8 mouse cellular contexts compared by ENCODE assay signal in the genomic region with DNA sequence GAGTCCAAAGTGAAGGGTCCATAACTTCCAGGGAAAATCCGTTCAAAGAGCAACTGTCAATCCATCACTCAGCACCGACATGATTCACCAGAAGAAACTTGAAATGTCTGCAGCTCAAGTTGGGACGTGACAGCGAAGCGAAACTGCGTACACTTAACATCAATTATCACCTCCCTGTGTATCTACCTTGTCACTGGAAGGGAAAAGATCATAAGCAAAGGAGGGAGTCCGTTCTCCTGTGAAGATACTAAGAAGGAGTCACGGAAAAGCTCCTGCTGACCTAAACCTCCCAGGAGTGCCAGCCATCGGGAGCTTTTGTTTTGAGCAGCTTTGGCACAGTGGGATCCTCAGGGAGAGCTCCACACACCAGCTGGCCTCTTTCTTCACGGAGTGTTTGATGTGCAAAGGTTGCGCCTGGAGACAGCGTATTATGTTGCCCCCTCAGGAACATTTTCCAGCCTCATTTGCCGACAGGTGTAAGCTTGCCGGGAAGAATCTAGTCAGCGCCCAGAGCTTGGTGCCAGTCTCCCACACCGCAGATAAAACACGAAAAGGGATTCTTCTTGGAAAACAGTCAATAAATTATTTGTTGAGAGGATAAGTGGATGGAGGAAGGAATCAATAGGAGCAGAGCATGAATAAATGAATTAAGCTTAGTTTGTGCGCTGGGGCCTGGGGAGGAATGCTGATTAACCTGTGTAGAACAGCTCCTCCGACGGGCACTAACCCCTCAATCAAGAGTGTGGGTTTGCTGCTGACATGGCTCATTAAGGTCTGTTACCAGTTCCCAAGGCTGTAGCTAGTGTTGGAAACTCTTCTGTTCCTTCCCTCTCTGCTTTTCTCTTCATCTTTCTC.
DNase-seq lines count a peak whose midpoint lies in the region; ATAC-seq and TF ChIP-seq lines count a peak whose summit lies in the region.

No protein-coding gene starts in this region.

- no peak for TF ChIP-seq CTCF in thymus, adult 2 months (IDR thresholded peaks at IDR 0.05; ENCODE audit: borderline replicate concordance, control insufficient read depth, extremely low read depth, insufficient read depth, low read length, poor library complexity)

- TF ChIP-seq POLR2A in thymus, adult 2 months (IDR thresholded peaks at IDR 0.05; ENCODE audit: control insufficient read depth, extremely low read depth, insufficient read depth, low read length, poor library complexity) = no peak

- H3K4me1 ChIP-seq in heart, embryonic 15.5 days (replicated peaks) = peaks cover 5% of the 10 kb centered on the region; the same call in 1 of the 2 replicates
- peaks cover 14% of the 10 kb centered on the region for H3K4me1 ChIP-seq in hindbrain, embryonic 12.5 days
- H3K4me1 ChIP-seq in midbrain, embryonic 15.5 days = peaks cover 12% of the 10 kb centered on the region
- H3K4me1 ChIP-seq in thymus, adult 2 months (replicated peaks; ENCODE audit: control insufficient read depth, insufficient read depth, low read length) = no peaks in the 10 kb centered on the region

- 7% methylated on average over 20 of the region's 20 CpGs for WGBS in heart, embryonic 15.5 days
- WGBS in hindbrain, embryonic 12.5 days = 3% methylated on average over 20 of the region's 20 CpGs
- WGBS in midbrain, embryonic 15.5 days = 2% methylated on average over 20 of the region's 20 CpGs
- 82% methylated on average over 20 of the region's 20 CpGs for WGBS in thymus, adult 2 months

- H3K36me3 ChIP-seq in heart, embryonic 15.5 days = no peaks in the 10 kb centered on the region
- H3K36me3 ChIP-seq in hindbrain, embryonic 12.5 days = no peaks in the 10 kb centered on the region
- H3K36me3 ChIP-seq in midbrain, embryonic 15.5 days (replicated peaks) = no peaks in the 10 kb centered on the region
- no peaks in the 10 kb centered on the region for H3K36me3 ChIP-seq in thymus, adult 2 months (ENCODE audit: control insufficient read depth, insufficient read depth, low read length)

- H3K4me2 ChIP-seq in heart, embryonic 15.5 days = peak overlapping the region; percentile 62
- H3K4me2 ChIP-seq in hindbrain, embryonic 12.5 days (replicated peaks) = peak overlapping the region; percentile 52
- H3K4me2 ChIP-seq in midbrain, embryonic 15.5 days = peak overlapping the region; percentile 46

- no peaks in the 10 kb centered on the region for H3K9me3 ChIP-seq in heart, embryonic 15.5 days (replicated peaks)
- 0 out of 2 replicates have a peak, but pooled peaks cover 3% of the 10 kb centered on the region for H3K9me3 ChIP-seq in hindbrain, embryonic 12.5 days (replicated peaks)
- H3K9me3 ChIP-seq in midbrain, embryonic 15.5 days = no peaks in the 10 kb centered on the region

- H3K27ac ChIP-seq in heart, embryonic 15.5 days = no peak overlapping the region
- H3K27ac ChIP-seq in hindbrain, embryonic 12.5 days = no peak overlapping the region
- H3K27ac ChIP-seq in midbrain, embryonic 15.5 days = peak overlapping the region; percentile 35
- H3K27ac ChIP-seq in thymus, adult 2 months (ENCODE audit: control insufficient read depth, insufficient read depth, low read length) = no peak overlapping the region

- no peak for ATAC-seq in heart, embryonic 15.5 days (replicated peaks; ENCODE audit: insufficient number of reproducible peaks, insufficient read depth, low FRiP score, low read depth)
- ATAC-seq in hindbrain, embryonic 12.5 days (ENCODE audit: low FRiP score) = peak; percentile 85
- peak; percentile 89 for ATAC-seq in midbrain, embryonic 15.5 days (replicated peaks)

- H3K4me3 ChIP-seq in heart, embryonic 15.5 days = peak overlapping the region; percentile 42
- peak overlapping the region; percentile 16 for H3K4me3 ChIP-seq in hindbrain, embryonic 12.5 days
- H3K4me3 ChIP-seq in midbrain, embryonic 15.5 days = peak overlapping the region; percentile 22
- no peak overlapping the region for H3K4me3 ChIP-seq in thymus, adult 2 months (ENCODE audit: control insufficient read depth, insufficient read depth, low read length)

- DNase-seq in heart, adult 9 months (ENCODE audit: low spot score in 2 of 2) = no peak
- peak; percentile 20 to 42 for DNase-seq in cerebellum, postnatal 14 days
- no peak for DNase-seq in right cerebral cortex, postnatal 14 days
- no peak for DNase-seq in thymus, adult 2 months
- no peak for DNase-seq in spleen, postnatal 10 days (ENCODE audit: low spot score in 2 of 2)

- H3K9ac ChIP-seq in heart, embryonic 15.5 days = peak overlapping the region; percentile 9; the same call in 1 of the 2 replicates
- H3K9ac ChIP-seq in hindbrain, embryonic 12.5 days = peak overlapping the region; percentile 8; the same call in 1 of the 2 replicates
- no peak overlapping the region; the same call in 1 of the 2 replicates for H3K9ac ChIP-seq in midbrain, embryonic 15.5 days

- H3K27me3 ChIP-seq in heart, embryonic 15.5 days = no peaks in the 10 kb centered on the region
- H3K27me3 ChIP-seq in hindbrain, embryonic 12.5 days = peaks cover 11% of the 10 kb centered on the region; the same call in 1 of the 2 replicates
- no peaks in the 10 kb centered on the region; the same call in 1 of the 2 replicates for H3K27me3 ChIP-seq in midbrain, embryonic 15.5 days (replicated peaks)
- H3K27me3 ChIP-seq in thymus, adult 2 months (ENCODE audit: control insufficient read depth, insufficient read depth, low read length) = no peaks in the 10 kb centered on the region

Comparison
In these comparisons a context has a peak if more than half of its experiments do, and no peak if none do; other contexts are left out.
1. DNase-seq: peak in cerebellum, postnatal 14 days (2 of 2); none in heart, adult 9 months (0 of 2), right cerebral cortex, postnatal 14 days (single experiment), thymus, adult 2 months (single experiment) and spleen, postnatal 10 days (0 of 2).
2. Peak in every context shown above with its lines, with median percentiles within 50 percentile points of each other: H3K4me2 ChIP-seq.